Mouse (Mus musculus) right cerebral cortex, adult 2 months (tissue): ENCODE measurements around the gene Zfp706.
A peak's percentile ranks its signal among the peaks of the same experiment; 100 is the strongest.
"Not testable (repeated sequence)": the region's sequence is repeated elsewhere in the genome, so short reads cannot be mapped to it uniquely, and the experiment has no call there.

Experiments used
- DNase-seq, 2 experiments: peaks; one replicate each; pipeline ENCODE4 v3.0.0; 2021 to 2022; ENCODE audit warnings: low spot score in 2 of 2

Zfp706 gene

GRCm38 (mm10) chr15:37011316-37011715 lies 3.7 kb upstream of the Zfp706 start:
- DNase-seq: no peak

GRCm38 (mm10) chr15:37008546-37008945 lies 973 bp upstream of the Zfp706 start:
- no peak for DNase-seq

- DNase-seq: no peak
Observed at GRCm38 (mm10) chr15:37007959-37008419, 416 bp upstream of the Zfp706 start.

DNA sequence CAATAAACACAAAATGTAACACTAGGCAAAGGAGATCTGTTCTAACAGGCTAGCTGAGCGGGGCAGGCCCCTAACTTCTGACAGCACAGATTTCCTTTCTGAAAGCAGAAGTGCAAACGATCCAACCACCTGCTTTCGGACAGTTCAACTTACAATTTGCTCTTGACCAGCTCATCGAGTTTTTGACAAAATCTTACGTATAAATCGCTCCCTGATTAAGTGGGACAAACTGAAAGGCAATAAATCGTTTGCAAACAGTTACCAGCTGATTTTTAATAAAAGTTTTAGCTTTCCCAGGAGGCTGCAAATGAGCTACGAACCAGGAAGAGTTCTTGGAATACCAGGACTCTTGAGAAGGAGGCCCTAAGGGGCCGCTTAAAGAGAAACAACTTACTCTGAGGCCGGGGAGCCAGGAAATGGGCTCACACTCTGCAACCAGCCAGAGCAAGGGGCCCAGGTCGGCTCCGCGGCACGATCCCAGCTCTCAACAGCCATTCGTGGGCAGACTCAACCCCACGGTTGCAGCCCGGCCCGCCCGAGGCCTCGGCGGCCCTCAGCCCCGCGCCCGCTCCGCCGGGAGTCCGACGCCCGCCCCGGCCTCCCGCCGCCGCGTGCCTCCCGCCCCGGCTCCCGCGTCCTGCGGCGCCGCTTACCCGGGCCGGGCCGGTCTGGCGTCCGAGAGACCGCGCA lies 953 bp downstream of the Zfp706 start:
- DNase-seq: no peak

DNA sequence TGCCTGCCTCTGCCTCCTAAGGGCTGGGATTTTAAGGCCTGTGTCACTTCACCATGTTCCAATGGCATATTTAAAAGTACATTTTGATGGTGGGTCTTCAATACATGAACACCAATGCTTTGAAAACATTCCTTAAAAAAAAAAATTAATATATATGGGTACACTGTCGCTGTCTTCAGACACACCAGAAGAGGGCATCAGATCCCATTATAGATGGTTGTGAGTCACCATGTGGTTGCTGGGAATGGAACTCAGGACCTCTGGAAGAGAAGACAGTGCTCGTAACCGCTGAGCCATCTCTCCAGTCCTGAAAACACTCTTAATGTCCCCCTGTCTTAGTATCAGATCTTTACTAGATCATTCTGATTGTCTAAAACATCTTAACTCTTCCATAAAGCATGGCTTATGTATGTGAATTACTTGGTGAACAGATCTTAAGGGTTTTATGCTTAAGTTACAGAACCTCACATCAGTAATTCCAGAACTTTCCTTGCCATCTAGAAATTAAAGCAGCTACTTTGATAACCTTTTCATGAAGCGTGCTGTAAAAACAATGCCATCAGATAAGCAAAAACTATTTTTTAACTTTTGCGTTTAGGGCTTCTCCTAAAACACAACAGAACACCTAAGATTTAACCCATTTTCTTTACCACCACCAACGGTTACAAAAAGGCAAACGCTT lies 1.6 kb downstream of the Zfp706 start:
- DNase-seq: no peak

GRCm38 (mm10) chr15:37004858-37005257 lies 2.7 kb downstream of the Zfp706 start:
- DNase-seq: no peak

- no peak for DNase-seq
Observed at GRCm38 (mm10) chr15:37002276-37002675, 5.3 kb downstream of the Zfp706 start.

DNA sequence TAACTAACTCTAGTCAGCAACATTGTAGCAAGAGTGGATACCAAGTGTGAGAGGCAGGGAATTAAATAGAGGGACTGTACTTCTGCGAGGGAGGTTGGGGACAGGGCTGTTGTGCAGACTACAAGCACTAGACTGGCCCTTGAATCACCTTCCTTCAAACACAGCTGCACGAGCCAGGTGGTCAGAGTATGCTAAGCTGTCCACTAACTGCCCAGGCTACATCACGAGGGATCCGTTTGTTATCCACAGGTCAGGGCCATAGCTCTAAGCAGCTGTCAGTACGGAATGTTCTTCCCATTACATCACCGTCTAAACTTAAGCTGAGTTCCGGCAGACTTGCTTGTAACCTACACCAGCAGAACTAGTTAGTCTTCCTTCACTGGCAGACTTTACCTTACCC lies 8.0 kb downstream of the Zfp706 start:
- DNase-seq: not testable (repeated sequence)

DNA sequence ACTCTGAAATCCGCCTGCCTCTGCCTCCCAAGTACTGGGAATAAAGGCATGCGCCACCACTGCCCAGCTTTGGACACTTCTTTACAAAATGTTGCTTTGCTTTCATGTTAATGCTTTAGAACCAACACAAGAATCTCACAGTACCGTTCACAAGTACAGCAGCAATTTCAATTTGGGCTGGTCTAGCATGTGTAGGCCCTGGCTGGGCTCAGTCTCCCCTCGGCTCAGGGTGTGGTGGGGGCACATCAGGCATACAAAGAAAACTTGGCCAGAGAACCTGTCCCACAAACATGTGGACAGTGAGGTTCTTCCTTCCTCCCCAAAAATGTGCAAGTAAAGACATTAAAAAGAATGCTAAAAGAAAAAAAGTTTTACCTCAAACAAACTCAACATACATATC lies 12.4 kb downstream of the Zfp706 start:
- no peak for DNase-seq

DNA sequence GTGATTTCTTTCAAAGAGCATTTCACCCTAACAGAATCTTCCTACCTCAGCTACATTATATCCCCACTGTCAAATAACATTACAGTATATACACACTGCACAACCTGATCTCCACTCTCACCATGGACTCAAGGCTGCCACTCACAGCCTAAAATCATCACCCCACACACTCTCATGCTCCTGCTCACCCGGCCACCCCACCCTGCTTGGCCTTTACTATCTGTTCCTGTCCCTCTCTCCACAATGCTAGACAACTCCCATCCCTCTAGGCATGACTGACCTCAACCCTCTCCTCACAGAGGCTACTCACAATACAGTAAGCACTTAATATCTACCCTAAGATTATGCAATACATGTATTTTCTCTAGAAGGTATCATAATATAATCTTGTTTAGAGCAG lies 12.9 kb downstream of the Zfp706 start:
- no peak for DNase-seq

- DNase-seq: no peak
Observed at GRCm38 (mm10) chr15:36993435-36994178, 14.0 kb downstream of the Zfp706 start.

GRCm38 (mm10) chr15:36991353-36991752 lies 16.2 kb downstream of the Zfp706 start:
- DNase-seq: no peak

DNA sequence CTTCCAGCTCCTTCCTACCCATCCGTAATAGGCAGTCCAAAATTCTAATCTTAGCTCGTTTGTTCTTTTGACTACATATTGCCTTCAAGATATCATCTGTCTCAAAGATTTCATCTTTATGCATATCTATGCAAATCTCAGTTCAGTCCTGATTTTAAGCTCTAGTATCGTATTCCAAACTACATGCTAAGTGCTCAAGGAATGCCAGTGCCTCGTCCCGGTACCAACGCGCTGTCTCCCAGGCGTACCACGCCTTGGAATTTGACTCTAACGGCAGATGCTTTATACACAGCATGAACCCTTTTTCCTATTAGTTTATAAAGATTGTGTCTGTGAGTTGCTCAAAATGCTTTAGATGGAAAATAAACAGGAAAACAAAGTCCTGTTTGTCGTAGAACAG lies 17.7 kb downstream of the Zfp706 start:
- DNase-seq: no peak

DNA sequence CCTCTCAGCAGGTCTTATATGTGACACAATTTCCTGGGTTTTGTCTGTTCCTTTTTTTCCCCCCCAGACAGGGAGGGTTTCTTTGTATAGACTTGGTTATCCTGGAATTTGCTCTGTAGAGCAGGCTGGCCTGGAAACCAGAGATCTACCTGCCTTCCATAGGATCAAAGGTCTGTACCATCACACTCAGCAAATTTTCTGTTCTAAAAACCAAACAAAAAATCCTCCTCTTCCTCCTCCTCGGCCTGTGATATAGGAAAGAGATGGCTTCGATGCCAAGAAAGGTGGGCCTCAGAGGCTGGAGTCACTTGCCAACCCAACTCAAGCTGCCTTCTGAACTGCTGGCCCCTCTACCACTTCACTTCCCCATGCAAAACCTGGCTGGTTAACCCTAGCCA lies 18.9 kb downstream of the Zfp706 start:
- no peak for DNase-seq

GRCm38 (mm10) chr15:36987976-36988717 lies 19.4 kb downstream of the Zfp706 start:
- no peak for DNase-seq

GRCm38 (mm10) chr15:36987211-36987877 lies 20.2 kb downstream of the Zfp706 start:
- DNase-seq: peak; percentile 52 to 56

- no peak for DNase-seq
Observed at GRCm38 (mm10) chr15:36985567-36985925, 22.0 kb downstream of the Zfp706 start.

DNA sequence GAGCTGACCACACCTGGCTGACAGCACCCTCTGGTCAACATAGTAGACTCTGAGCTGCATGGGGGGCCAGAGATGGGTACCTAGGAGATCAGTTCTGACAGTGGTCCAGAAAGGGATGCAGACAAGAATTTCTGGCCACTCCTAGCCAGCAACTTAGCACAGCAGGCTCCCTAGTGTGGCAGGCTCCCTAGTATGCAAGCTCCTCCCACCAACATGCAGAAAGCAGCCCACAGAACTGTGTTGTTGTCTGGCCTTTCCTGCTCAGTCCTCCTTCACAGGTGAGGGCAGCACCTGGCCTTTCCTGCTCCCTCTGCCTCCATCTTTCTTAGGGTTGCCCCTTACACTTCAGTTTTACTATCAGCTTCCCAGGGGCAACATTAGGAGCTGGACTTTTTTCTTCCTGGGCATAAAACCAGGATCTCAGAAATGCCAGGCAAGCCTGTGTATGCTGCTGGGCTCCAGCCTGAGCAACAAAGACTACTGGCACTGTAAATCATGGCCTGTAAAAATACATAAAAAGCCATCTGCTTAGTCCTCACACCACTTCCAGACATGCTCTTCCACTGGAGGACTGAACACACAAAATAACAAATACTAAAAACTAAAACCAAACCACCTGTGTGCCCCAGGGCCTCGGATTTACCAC lies 22.5 kb downstream of the Zfp706 start:
- no peak for DNase-seq

GRCm38 (mm10) chr15:36983455-36983854 lies 24.1 kb downstream of the Zfp706 start:
- DNase-seq: no peak

GRCm38 (mm10) chr15:36980238-36980637 lies 27.3 kb downstream of the Zfp706 start:
- no peak for DNase-seq
